Mouse (Mus musculus) limb, embryonic 11.5 days (tissue): Measurements from ENCODE around the gene Schip1. TPM values are rescaled to one million over a fixed set of nuclear protein-coding genes. Genes with fewer than 3 reads are reported as not detected.

Experiments used
- ATAC-seq: fragments of 200-750 bp; cut with Nextera tagmentation; 2 replicates; pipeline ENCODE4 v1.8.0; 2017; ENCODE audit warnings: low read depth; ENCODE audit not compliant: insufficient number of reproducible peaks, low FRiP score, low TSS enrichment
- DNase-seq: peaks from one replicate; pipeline ENCODE4 v3.0.0-alpha.2; 2015; ENCODE audit warnings: low spot score
- H3K27ac ChIP-seq: fragments of 300-500 bp; sonication (generic); replicated peaks from 2 replicates; pipeline ENCODE4 v1.5.1; 2014; ENCODE audit warnings: low read depth, mild to moderate bottlenecking, low read length
- H3K27me3 ChIP-seq: fragments of 300-500 bp; sonication (generic); 2 replicates; pipeline ENCODE4 v1.6.1; 2014; ENCODE audit warnings: mild to moderate bottlenecking, low read length, mixed read lengths; ENCODE audit not compliant: control insufficient read depth, insufficient read depth
- H3K36me3 ChIP-seq: fragments of 300-500 bp; sonication (generic); 2 replicates; pipeline ENCODE4 v1.6.1; 2014; ENCODE audit warnings: mild to moderate bottlenecking, low read length, moderate library complexity, mixed read lengths; ENCODE audit not compliant: control insufficient read depth, insufficient read depth
- H3K4me1 ChIP-seq: fragments of 300-500 bp; sonication (generic); 2 replicates; pipeline ENCODE4 v1.6.1; 2014; ENCODE audit warnings: low read length, mixed read lengths; ENCODE audit not compliant: control insufficient read depth, insufficient read depth
- H3K4me2 ChIP-seq: fragments of 300-500 bp; sonication (generic); 2 replicates; pipeline ENCODE4 v1.6.1; 2014; ENCODE audit warnings: low read depth, mild to moderate bottlenecking, moderate library complexity; ENCODE audit not compliant: severe bottlenecking
- H3K4me3 ChIP-seq: fragments of 300-500 bp; sonication (generic); 2 replicates; pipeline ENCODE4 v1.5.1; 2014; ENCODE audit warnings: low read depth, low read length
- H3K9ac ChIP-seq: fragments of 300-500 bp; sonication (generic); 2 replicates; pipeline ENCODE4 v1.6.1; 2014; ENCODE audit warnings: mild to moderate bottlenecking, low read length
- H3K9me3 ChIP-seq: fragments of 300-500 bp; sonication (generic); 2 replicates; pipeline ENCODE4 v1.6.1; 2016; ENCODE audit warnings: low read length; ENCODE audit not compliant: control insufficient read depth
- WGBS: fragments of 180-500 bp; shearing (Covaris S2); extraction: QIAGEN DNeasy Blood & Tissue Kit; methylation state at CpG from one replicate; pipeline ENCODE4 v1.1.7; 2014; 5-methylcytosine and 5-hydroxymethylcytosine counted together
- polyA plus RNA-seq: library from polyadenylated mRNA; unstranded; fragments of >200 nt; fragmentation: Nextera tagmentation; extraction: Ambion mirVana; gene quantifications from 2 replicates; pipeline ENCODE4 v1.2.1, GENCODE M21; 2014

Gene Schip1
- polyA plus RNA-seq, 1 experiment from 2014 or later: 34.9 TPM

DNA sequence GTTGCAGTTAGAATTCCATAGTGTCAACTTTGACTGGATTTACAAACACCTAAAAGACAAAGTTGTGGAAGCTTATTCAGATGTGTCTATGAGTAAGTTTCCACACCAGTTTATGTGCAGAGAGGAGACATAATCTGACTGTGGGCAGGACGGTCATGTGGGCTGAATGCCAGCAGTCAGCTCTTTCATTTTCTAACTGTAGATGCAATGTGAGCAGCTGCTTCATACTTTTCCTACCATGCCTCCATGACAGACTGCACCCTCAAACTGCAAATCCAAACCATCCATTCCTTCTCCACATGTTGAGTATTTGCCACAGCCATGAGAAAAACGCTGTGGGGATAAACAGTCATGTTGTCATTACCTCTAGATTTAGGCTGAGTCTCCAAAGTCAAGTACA is 356.3 kb downstream of the Schip1 start:
- DNase-seq (no peak), ATAC-seq (no peak)
- Histone ChIP-seq H3K27me3 (no peaks in the 10 kb centered on the region), H3K27ac (no peak overlapping the region), H3K9ac (no peak overlapping the region), H3K36me3 (no peaks in the 10 kb centered on the region), H3K9me3 (no peaks in the 10 kb centered on the region), H3K4me1 (no peaks in the 10 kb centered on the region), H3K4me2 (no peak overlapping the region), H3K4me3 (no peak overlapping the region)
- 95% methylated on average over 2 of the region's 2 CpGs for WGBS

DNA sequence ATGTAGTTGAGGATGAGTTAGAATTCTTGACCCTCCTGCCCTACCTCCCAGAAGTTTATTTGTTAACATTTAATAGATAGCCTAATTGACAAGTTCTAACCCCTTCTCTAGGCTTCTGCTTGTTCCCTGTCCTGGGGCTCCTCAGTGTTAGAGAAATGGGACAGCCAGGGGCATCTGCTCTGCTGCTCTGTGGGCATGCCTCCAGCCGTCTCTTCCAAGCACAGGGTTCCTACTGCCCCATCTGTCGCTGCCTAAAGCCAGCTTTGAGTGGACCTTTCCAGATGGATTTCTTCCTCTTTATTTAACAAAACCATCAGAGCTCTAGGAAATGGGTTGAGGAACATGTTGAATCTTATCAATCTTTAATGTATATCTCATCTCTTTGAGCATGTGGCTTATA is 357.2 kb downstream of the Schip1 start:
- Histone ChIP-seq H3K4me3 (no peak overlapping the region), H3K4me1 (no peaks in the 10 kb centered on the region), H3K4me2 (no peak overlapping the region), H3K36me3 (no peaks in the 10 kb centered on the region), H3K27ac (no peak overlapping the region), H3K9me3 (no peaks in the 10 kb centered on the region), H3K9ac (no peak overlapping the region), H3K27me3 (no peaks in the 10 kb centered on the region)
- ATAC-seq: no peak
- 88% methylated on average over 2 of the region's 2 CpGs for WGBS
- no peak for DNase-seq

DNA sequence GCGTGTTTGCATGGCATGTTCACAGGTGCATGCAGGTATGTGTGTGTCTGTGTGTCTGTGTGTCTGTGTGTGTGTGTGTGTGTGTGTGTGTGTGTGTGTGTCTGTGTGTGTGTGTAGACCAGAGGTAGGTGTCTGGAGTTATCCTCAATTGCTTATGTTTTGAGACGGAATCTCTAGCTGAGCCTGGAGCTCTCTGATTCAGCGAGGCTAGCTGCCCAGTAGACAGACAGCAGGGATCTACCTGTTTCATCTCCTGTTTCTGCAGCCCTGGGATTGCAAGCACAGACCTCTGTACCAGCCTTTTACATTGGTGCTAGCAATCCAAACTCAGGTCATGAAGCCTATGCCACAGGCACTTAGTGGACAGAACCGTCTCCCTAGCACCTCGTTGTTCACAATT is 363.5 kb downstream of the Schip1 start:
- no peaks in the 10 kb centered on the region for H3K9me3 ChIP-seq
- H3K36me3 ChIP-seq: no peaks in the 10 kb centered on the region
- no peak overlapping the region for H3K9ac ChIP-seq
- H3K4me1 ChIP-seq: no peaks in the 10 kb centered on the region
- no peak for DNase-seq
- 92% methylated on average over 5 of the region's 5 CpGs for WGBS
- ATAC-seq: no peak
- no peak overlapping the region for H3K27ac ChIP-seq
- H3K4me3 ChIP-seq: no peak overlapping the region
- H3K27me3 ChIP-seq: no peaks in the 10 kb centered on the region
- H3K4me2 ChIP-seq: no peak overlapping the region

DNA sequence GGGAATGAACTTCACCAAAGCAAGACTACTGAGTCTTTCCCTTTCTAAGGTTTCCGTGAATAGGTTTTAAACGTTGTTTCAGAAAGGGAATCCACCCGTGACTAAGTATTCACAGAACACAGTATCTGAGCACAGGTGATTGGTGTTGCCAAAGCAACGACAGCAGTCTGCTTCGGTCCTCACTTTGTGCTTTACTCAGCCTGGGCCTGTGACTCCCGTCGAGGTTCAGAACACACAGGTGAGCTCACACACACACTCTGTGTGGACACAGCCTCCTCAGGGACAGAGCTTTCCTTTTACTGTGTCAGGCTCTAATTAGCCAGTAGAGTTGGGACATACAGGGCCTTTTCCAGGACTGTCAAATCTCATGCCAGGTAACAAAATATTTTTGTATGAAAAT is 369.8 kb downstream of the Schip1 start:
- Histone ChIP-seq H3K4me3 (no peak overlapping the region), H3K4me2 (no peak overlapping the region), H3K27me3 (no peaks in the 10 kb centered on the region), H3K9me3 (no peaks in the 10 kb centered on the region), H3K9ac (no peak overlapping the region), H3K36me3 (no peaks in the 10 kb centered on the region), H3K27ac (no peak overlapping the region), H3K4me1 (no peaks in the 10 kb centered on the region)
- ATAC-seq (no peak), DNase-seq (no peak)
- WGBS: 70% methylated on average over 7 of the region's 7 CpGs

DNA sequence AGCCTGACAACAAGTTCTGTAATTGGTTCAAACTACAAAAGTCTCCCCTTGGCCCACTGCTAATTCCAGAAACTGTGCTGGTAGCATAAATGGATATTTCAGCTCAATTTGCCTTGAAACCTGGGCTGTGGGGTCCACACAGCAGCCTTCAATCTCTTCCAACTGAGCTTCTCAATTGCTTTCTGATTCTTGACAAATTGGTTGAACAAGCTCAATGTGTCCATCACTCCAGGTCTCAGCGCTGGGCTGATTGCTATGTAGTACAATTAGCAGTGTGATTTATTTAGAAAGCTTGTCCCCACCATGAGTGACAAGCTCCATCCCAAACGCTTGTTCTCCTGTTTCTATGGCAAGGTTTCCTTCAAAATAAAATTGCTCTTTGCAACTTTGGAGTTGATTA is 370.3 kb downstream of the Schip1 start:
- DNase-seq (no peak), ATAC-seq (no peak)
- no peaks in the 10 kb centered on the region for H3K4me1 ChIP-seq
- no peaks in the 10 kb centered on the region for H3K36me3 ChIP-seq
- no peak overlapping the region for H3K4me3 ChIP-seq
- no peaks in the 10 kb centered on the region for H3K9me3 ChIP-seq
- 68% methylated on average over 2 of the region's 2 CpGs for WGBS
- H3K9ac ChIP-seq: no peak overlapping the region
- no peak overlapping the region for H3K27ac ChIP-seq
- no peak overlapping the region for H3K4me2 ChIP-seq
- no peaks in the 10 kb centered on the region for H3K27me3 ChIP-seq

DNA sequence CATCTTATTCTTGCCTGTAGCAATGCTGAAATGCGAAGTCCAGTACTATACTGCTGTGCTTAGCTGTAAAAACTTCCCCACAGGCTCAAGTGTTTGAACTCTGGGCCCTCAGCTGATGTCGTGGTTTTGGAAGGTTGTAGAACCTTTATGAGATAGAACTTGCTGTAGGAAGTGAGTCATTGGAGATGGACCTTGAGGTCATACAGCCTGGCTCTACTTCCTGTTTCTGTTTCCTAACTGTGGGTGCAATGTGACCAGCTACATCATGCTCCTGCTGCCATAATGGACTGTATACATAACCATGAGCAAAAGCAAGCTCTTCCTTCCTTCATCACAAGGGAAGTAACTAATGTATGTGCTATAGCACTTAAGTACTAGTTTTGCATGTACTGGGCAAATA is 383.9 kb downstream of the Schip1 start:
- WGBS: 85% methylated on average over 2 of the region's 2 CpGs
- no peak overlapping the region for H3K27ac ChIP-seq
- ATAC-seq: no peak

DNA sequence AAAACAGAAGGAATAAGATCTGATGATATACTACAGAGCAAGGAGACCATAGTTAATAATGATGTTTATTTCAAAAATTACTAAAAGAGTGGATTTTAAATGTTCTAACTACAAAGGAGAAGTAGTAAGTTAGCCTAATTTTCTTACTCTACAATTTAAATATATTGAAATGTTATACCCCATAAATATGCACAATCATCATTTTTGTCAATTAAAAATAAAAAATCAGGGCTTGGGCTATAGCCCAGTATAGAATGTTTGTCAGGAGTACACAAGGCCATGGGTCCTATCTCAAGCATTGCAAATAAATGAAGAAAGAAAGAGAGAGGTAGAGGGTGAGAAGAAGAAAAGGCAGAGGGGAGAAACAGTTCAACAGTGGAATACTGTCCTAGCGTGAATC is 387.0 kb downstream of the Schip1 start:
- ATAC-seq (no peak), DNase-seq (no peak)
- WGBS: 91% methylated on average over 1 of the region's 1 CpGs
- Histone ChIP-seq H3K27ac (no peak overlapping the region), H3K4me2 (no peak overlapping the region), H3K9me3 (no peaks in the 10 kb centered on the region), H3K27me3 (no peaks in the 10 kb centered on the region), H3K9ac (no peak overlapping the region), H3K4me1 (peaks cover 8% of the 10 kb centered on the region), H3K36me3 (no peaks in the 10 kb centered on the region), H3K4me3 (no peak overlapping the region)

More for the DNA sequence above, 383.9 kb downstream of the Schip1 start:
- Histone ChIP-seq H3K9me3 (no peaks in the 10 kb centered on the region), H3K4me1 (peaks cover 4% of the 10 kb centered on the region; the same call in 1 of the 2 replicates), H3K36me3 (no peaks in the 10 kb centered on the region), H3K27me3 (no peaks in the 10 kb centered on the region), H3K4me2 (no peak overlapping the region), H3K4me3 (no peak overlapping the region), H3K9ac (no peak overlapping the region)
- DNase-seq: no peak

DNA sequence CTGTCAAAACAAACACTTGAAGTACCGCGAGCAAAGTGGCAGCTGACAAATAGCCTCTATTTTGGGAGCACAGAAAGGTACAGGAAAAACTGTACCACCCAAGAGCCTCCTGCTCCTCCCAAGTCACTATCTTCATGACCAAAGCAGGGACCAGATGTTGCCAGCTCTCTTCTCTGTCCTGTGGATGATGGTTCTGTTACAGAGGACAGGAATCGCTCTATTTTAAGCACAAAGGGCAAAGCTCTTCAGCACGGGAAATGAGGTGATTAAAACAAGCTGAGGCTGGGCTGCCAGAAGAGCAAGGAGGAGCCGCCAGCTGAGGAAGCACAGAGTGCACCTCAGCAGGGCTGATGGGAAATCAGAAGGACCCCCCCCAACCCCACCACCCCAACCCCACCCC is 388.7 kb downstream of the Schip1 start:
- no peak overlapping the region for H3K9ac ChIP-seq
- 2% methylated on average over 5 of the region's 5 CpGs for WGBS
- no peaks in the 10 kb centered on the region for H3K27me3 ChIP-seq
- no peaks in the 10 kb centered on the region for H3K36me3 ChIP-seq
- ATAC-seq (peak; percentile 44; the same call in 1 of the 2 replicates), DNase-seq (peak; percentile 49)
- H3K27ac ChIP-seq: no peak overlapping the region
- no peak overlapping the region for H3K4me3 ChIP-seq
- H3K4me1 ChIP-seq: peaks cover 8% of the 10 kb centered on the region
- no peaks in the 10 kb centered on the region for H3K9me3 ChIP-seq
- H3K4me2 ChIP-seq: peak overlapping the region; percentile 39

DNA sequence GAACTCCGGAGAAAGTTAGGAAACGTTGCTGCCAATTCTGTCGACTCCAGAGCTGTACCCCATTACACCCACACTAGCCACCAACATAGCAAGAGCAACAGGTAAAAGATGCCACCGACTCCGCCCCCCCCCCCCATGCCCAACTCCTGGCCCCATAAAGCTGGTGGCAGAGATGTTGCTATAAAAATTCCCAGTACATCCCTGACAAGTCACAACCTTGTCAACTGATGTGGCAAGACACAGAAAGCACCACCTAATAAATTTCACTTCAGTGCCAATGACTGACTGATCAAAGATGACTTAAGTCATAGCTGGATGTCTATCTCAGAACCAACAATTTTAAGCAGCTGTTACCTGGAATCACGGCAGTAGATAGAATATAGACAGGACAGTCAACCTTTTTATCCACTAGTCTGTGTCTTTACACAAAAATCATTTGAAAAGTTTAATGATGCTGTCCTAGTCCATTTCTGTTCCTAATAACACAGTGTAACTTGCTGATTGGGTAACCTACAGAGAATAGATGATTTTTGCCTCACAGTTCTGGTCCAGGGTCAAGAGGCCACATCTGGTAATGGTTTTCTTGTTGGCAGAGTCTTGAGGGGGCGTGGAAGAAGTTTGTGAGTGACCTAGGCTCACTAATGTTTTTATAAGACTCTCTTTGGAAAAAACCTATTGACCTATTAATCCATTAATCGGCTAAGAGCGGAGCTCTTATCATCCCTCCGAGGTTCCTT is 389.3 kb downstream of the Schip1 start:
- Histone ChIP-seq H3K9ac (no peak overlapping the region), H3K4me3 (no peak overlapping the region), H3K4me1 (peaks cover 8% of the 10 kb centered on the region), H3K27ac (no peak overlapping the region), H3K27me3 (no peaks in the 10 kb centered on the region), H3K9me3 (no peaks in the 10 kb centered on the region), H3K36me3 (no peaks in the 10 kb centered on the region), H3K4me2 (no peak overlapping the region)
- 7% methylated on average over 9 of the region's 10 CpGs for WGBS
- DNase-seq (peak; percentile 77), ATAC-seq (peak; percentile 44; the same call in 1 of the 2 replicates)
